Mouse (Mus musculus): ENCODE measurements around the gene Chrna10.

Gene Chrna10

GRCm38 (mm10) chr7:102116579-102117331 lies at the start of gene Chrna10:
Chrna10 (minus strand) TSS chr7:102116828.
- no peak for DNase-seq (ENCODE audit: low spot score in 2 of 2)

DNA sequence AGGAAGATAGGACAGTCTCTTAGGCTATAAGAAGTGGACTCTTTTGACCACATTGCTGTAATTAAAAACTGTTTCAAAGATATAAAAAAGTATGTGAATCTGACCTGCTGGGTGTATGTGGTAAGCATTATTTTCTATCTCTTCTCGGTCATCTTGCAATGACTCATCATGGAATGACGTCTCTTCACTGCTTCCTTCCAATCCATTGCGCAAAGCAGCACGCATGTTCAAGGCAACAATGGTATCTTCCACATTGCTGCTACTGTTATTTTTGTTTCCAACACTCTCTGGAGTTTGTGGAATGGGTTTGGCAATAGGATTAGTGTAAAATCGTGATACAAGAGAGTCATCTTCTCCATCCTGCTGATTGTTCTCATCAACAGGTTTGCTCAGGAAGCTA lies 37.1 kb upstream of the Chrna10 start:
- DNase-seq (ENCODE audit: low spot score in 2 of 2): no peak

- DNase-seq (ENCODE audit: low spot score in 2 of 2): no peak
Observed at GRCm38 (mm10) chr7:102137898-102138297, 21.3 kb upstream of the Chrna10 start.

DNA sequence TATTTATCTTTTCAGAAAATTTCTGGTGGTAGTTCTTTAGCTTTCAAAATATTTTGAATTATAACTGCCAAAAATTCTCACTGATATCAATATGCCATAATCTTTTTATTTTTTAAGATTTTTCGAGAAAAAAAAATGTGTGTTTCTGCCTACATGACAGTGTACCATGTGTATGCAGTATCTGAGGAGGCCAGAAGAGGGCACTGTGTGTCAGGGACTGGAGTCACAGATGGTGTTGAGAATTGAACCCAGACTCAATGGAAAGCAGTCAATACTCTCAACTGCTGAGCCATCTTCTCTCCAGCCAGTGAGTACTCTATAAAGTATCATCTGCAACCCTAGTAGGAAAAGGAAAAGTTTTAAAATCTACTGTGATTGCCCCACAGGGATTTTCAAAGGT lies 20.8 kb upstream of the Chrna10 start:
- peak in 1 of 2 experiments; percentile 44 for DNase-seq (ENCODE audit: low spot score in 2 of 2)

GRCm38 (mm10) chr7:102132395-102132794 lies 15.8 kb upstream of the Chrna10 start:
- no peak for DNase-seq (ENCODE audit: low spot score in 2 of 2)

DNA sequence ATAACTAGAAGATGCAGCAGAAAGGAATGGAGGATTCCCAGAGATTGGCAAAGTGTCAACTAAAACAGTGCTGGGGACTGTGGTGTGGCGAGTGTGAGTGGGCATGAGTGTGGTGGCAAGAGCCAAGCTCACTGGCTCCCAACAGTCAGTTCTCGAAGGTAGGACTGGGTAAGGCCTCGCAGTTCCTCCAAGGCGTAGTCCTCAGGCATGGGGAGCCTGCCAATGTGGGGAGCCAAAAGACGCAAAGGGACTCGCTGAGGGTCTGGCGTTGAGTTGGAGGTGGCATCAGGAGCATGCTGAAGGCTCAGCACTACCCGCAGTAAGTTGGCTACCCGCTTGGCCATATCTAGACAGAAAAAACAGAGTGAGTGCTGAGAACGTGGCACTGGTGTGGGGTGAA lies 3.7 kb upstream of the Chrna10 start:
- DNase-seq (ENCODE audit: low spot score in 2 of 2): no peak

- peak in 1 of 2 experiments; percentile 17 for DNase-seq (ENCODE audit: low spot score in 2 of 2)
Observed at GRCm38 (mm10) chr7:102117382-102117781, 754 bp upstream of the Chrna10 start.

- no peak for DNase-seq (ENCODE audit: low spot score in 2 of 2)
Observed at GRCm38 (mm10) chr7:102113151-102113729, 3.4 kb downstream of the Chrna10 start.

DNA sequence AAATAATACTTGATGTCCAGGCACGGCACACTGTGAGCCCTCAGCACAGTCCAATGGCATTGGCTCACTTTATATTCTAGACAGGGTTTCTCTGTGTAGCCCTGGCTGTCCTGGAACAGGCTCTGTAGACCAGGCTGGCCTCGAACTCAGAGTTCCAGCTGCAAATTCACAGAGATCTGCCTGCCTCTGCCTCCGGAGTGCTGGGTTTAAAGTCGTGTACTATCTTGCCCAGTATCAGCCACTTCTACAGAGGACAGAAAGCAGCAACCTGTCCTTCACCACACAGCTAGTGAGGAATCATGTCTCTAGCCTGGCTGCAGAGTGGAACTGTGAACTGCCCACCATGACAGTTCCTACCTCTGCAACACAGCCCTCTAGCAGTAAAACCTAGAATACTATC lies 6.9 kb downstream of the Chrna10 start:
- DNase-seq (ENCODE audit: low spot score in 2 of 2): no peak

GRCm38 (mm10) chr7:102109171-102109570 lies 7.5 kb downstream of the Chrna10 start, which contains the start of gene Art5:
Art5 (minus strand) TSS chr7:102109489.
- no peak for DNase-seq (ENCODE audit: low spot score in 2 of 2)

DNA sequence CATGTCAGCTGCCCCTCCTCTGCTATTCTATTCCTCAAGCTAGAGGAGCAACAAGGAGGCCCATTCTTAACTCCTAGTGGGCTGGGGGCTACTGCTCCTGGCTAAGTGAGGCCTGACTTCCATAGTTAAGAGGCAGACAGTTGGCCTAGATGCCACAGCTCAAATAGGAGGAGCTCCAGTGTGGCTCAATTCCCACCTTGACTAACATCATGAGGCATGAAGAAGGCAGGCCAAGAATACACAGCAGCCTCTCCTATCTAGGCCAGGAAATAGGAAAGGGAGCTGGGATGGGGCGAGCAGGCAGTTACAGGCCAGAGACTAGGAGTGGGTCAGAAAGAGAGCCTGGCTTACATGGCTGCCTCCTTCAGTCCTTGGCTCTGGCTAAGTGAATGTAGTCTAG lies 8.4 kb downstream of the Chrna10 start:
- no peak for DNase-seq (ENCODE audit: low spot score in 2 of 2)

- DNase-seq (ENCODE audit: low spot score in 2 of 2): no peak
Observed at GRCm38 (mm10) chr7:102106700-102107141, 9.9 kb downstream of the Chrna10 start.

- DNase-seq (ENCODE audit: low spot score in 2 of 2): no peak
Observed at GRCm38 (mm10) chr7:102104126-102104525, 12.5 kb downstream of the Chrna10 start.

DNA sequence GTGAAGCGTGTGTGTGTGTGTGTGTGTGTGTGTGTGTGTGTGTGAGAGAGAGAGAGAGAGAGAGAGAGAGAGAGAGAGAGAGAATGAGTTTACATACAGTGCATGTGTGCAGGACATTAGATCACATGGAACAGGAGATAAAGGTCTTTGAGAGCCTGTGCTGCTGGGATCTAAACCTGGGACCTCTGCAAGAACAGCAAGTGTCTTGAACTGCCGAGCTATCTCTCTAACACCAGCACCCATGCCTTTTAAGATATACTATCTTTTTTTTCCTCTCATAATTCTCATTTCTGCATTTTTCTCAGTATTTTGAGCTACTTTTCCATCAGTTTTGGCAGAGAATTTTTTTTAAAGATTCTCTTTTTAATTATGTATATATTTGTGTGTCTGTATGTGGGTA lies 13.1 kb downstream of the Chrna10 start:
- no peak for DNase-seq (ENCODE audit: low spot score in 2 of 2)

- no peak for DNase-seq (ENCODE audit: low spot score in 2 of 2)
Observed at GRCm38 (mm10) chr7:102102696-102103095, 13.9 kb downstream of the Chrna10 start.

GRCm38 (mm10) chr7:102102241-102102640 lies 14.4 kb downstream of the Chrna10 start:
- DNase-seq (ENCODE audit: low spot score in 2 of 2): no peak

DNA sequence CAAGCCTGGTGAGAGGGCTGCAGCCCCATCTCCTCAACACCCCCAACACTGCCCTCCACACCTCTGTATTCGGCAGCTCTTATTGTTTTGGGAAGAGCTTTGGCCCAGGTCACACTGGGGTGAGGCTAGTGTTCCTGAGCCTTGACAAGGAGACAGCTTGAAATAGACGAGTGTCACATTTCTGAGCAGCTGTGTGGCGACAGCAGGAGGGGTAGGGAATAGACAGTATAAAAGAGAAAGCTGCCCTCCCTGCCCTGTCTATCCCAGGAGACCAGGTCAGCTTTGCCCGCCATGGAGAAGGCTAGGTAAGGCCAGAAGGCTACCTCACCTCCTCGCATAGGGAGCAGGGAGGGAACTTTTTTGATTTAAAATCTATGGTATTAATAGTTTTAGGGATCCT lies 15.1 kb downstream of the Chrna10 start, which contains the start of gene Art1:
TSS of gene Art1 (plus strand) at position 257 of the 400 bp plus-strand sequence.
- no peak for DNase-seq (ENCODE audit: low spot score in 2 of 2)

GRCm38 (mm10) chr7:102100868-102101267 lies 15.8 kb downstream of the Chrna10 start:
- no peak for DNase-seq (ENCODE audit: low spot score in 2 of 2)

GRCm38 (mm10) chr7:102099760-102100661 lies 16.6 kb downstream of the Chrna10 start:
- DNase-seq (ENCODE audit: low spot score in 2 of 2): no peak

GRCm38 (mm10) chr7:102087336-102087735 lies 29.3 kb downstream of the Chrna10 start:
- no peak for DNase-seq (ENCODE audit: low spot score in 2 of 2)

GRCm38 (mm10) chr7:102084041-102084696 lies 32.5 kb downstream of the Chrna10 start:
- no peak for DNase-seq (ENCODE audit: low spot score in 2 of 2)

DNA sequence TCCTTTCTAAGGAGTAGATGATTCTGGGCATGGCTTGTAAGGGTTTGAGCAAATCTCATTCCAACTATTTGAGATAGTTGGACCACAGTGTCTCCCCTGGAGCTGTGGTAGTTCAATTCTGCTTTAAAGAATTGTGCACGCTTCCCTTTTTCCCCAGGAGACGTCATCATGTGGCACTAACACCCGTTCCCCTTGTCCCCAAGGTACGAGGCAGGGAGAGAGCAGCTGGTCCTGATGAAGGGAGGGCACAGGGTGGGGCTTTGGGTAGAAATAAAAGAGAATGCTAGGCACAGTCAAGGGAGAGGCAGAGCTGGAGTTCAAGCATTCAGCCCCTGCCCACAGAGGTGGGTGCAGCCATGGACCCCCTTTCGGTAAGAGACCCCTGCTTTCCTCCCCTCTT lies 33.8 kb downstream of the Chrna10 start, which contains the start of gene Trpc2:
TSS of gene Trpc2 (plus strand) at position 301 of the 400 bp plus-strand sequence.
- no peak for DNase-seq (ENCODE audit: low spot score in 2 of 2)
